Mouse (Mus musculus) liver, embryonic 12.5 days (tissue): ENCODE results near the gene Usp40. TPM values are rescaled to one million over a fixed set of nuclear protein-coding genes. Genes with fewer than 3 reads are reported as not detected.
A peak's percentile ranks its signal among the peaks of the same experiment; 100 is the strongest.
"Not testable (repeated sequence)": the region's sequence is repeated elsewhere in the genome, so short reads cannot be mapped to it uniquely, and the experiment has no call there.

Source experiments
- ATAC-seq: fragments of 200-750 bp; cut with Nextera tagmentation; 2 replicates; pipeline ENCODE4 v1.8.0; 2017; ENCODE audit warnings: moderate number of reproducible peaks, mild to moderate bottlenecking, moderate library complexity
- H3K27ac ChIP-seq: fragments of 300-500 bp; sonication (generic); 2 replicates; pipeline ENCODE4 v1.5.1; 2016; ENCODE audit warnings: mild to moderate bottlenecking
- H3K27me3 ChIP-seq: fragments of 300-500 bp; sonication (generic); replicated peaks from 2 replicates; pipeline ENCODE4 v1.6.1; 2016; ENCODE audit warnings: mild to moderate bottlenecking, moderate library complexity
- H3K36me3 ChIP-seq: fragments of 300-500 bp; sonication (generic); 2 replicates; pipeline ENCODE4 v1.6.1; 2016; ENCODE audit warnings: mild to moderate bottlenecking, moderate library complexity
- H3K4me1 ChIP-seq: fragments of 300-500 bp; sonication (generic); 2 replicates; pipeline ENCODE4 v1.6.1; 2016
- H3K4me2 ChIP-seq: fragments of 300-500 bp; sonication (generic); 2 replicates; pipeline ENCODE4 v1.6.1; 2016; ENCODE audit warnings: mild to moderate bottlenecking, moderate library complexity
- H3K4me3 ChIP-seq: fragments of 300-500 bp; sonication (generic); 2 replicates; pipeline ENCODE4 v1.5.1; 2016; ENCODE audit warnings: mild to moderate bottlenecking, moderate library complexity
- H3K9ac ChIP-seq: fragments of 300-500 bp; sonication (generic); 2 replicates; pipeline ENCODE4 v1.6.1; 2016; ENCODE audit warnings: mild to moderate bottlenecking, moderate library complexity
- H3K9me3 ChIP-seq: fragments of 300-500 bp; sonication (generic); replicated peaks from 2 replicates; pipeline ENCODE4 v1.6.1; 2016; ENCODE audit warnings: mild to moderate bottlenecking, moderate library complexity
- WGBS: fragments of 180-500 bp; shearing (Covaris S2); methylation state at CpG from one replicate; pipeline ENCODE4 v1.1.7; 2016; ENCODE audit not compliant: insufficient replicate concordance; 5-methylcytosine and 5-hydroxymethylcytosine counted together
- polyA plus RNA-seq: library from polyadenylated mRNA; unstranded; fragments of >200 nt; fragmentation: Nextera tagmentation; extraction: Ambion mirVana; gene quantifications from 2 replicates; pipeline ENCODE4 v1.2.1, GENCODE M21; 2016

Gene Usp40
- 13.3 and 13.4 TPM in 2 replicates for polyA plus RNA-seq

- Histone ChIP-seq H3K4me3 (peak within 1 kb of the TSS; percentile 81), H3K4me2 (peak within 1 kb of the TSS; percentile 88), H3K4me1 (peaks cover 18% of the 10 kb centered on the region), H3K27me3 (no peaks in the 10 kb centered on the region), H3K36me3 (peaks cover 10% of the 10 kb centered on the region), H3K9ac (peak within 1 kb of the TSS; percentile 84), H3K9me3 (no peaks in the 10 kb centered on the region), H3K27ac (peak within 1 kb of the TSS; percentile 75)
- ATAC-seq: peak; percentile 88
- WGBS: under 1% methylated on average over 45 of the region's 45 CpGs
Observed at GRCm38 (mm10) chr1:88008211-88008697, at the start of gene Usp40. TSS of gene Usp40 (minus strand) at chr1:88008551.

DNA sequence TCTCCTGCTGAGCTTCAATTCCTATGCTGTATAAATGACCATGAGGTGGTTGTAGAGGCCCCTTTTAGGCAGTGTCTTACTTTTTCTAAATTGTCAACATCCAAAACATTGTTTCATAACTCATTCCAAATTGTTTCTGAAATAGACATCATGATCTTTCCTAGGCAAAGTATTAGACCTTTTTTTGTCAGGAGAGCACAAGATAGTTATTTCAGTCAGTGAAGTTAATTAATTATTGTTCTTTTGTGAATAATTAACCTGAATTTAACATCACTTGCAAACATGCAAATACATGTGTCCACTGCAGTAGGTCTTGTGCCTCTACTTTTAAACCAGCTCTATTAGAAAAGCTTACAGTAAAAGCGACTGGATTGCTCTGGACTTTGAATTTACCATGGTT is 46.7 kb upstream of the Usp40 start, which contains the start of gene Ugt1a10:
TSS of gene Ugt1a10 (plus strand) at position 301 of the 400 bp plus-strand sequence.
- no peaks in the 10 kb centered on the region for H3K36me3 ChIP-seq
- H3K4me2 ChIP-seq: no peak within 1 kb of the TSS
- no peak within 1 kb of the TSS for H3K4me3 ChIP-seq
- WGBS: 34% methylated on average over 1 of the region's 1 CpGs
- no peaks in the 10 kb centered on the region for H3K27me3 ChIP-seq
- no peaks in the 10 kb centered on the region for H3K9me3 ChIP-seq
- no peaks in the 10 kb centered on the region for H3K4me1 ChIP-seq
- no peak for ATAC-seq
- H3K27ac ChIP-seq: no peak within 1 kb of the TSS
- H3K9ac ChIP-seq: no peak within 1 kb of the TSS

DNA sequence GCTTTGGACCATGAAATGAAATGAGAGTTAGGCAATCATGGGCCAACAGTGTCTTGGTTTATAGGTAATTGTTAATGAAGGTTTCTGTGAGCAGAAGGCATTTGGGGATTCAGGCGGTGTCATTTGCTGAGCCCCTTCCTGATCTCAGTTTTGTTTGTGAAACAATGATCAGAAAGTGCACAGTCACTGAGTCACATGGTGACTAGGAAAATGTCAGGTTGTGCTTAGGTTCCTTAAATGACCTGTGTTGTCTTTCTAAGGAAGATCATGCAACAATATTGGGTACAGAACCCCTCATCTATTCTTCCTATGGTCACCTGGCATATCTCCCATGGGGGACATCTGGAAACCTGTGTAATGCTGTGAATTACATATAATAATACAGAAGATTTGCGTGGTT is 39.1 kb upstream of the Usp40 start:
- not testable (repeated sequence) for H3K27me3 ChIP-seq, H3K9ac ChIP-seq, H3K36me3 ChIP-seq, H3K9me3 ChIP-seq, ATAC-seq, H3K27ac ChIP-seq, H3K4me1 ChIP-seq, H3K4me3 ChIP-seq, H3K4me2 ChIP-seq
- 66% methylated on average over 2 of the region's 2 CpGs for WGBS

DNA sequence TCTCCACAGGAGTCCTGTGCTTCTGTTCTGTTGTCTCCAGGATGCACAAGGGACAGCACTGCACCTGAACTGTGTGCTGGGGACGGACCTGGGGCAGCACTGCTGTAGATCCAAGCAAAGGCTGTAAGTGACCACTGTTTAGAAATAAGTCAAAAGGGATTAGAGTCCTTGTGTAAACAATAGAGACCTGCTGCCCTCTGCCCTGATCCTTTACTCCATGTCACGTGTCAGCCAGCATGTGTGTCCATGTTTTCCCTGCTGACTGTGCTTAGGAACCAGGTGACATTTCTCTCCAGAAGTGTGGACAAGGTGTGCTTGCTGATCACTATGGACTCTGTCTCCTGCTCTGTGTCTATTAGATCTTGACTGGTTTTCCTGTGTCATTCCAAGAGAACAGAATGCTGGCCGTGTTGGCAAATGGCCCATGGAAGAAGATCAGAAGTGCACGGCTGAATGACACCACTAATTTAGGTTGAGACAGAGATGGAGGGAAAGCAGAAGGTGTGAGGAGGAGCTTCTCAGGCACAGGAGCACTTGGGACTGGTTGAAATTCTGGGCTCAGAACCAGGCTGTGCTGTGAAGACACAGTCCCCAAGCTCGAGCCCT is 36.6 kb upstream of the Usp40 start:
- H3K4me2 ChIP-seq, H3K27me3 ChIP-seq, H3K9ac ChIP-seq, H3K9me3 ChIP-seq, H3K27ac ChIP-seq, H3K36me3 ChIP-seq, H3K4me3 ChIP-seq, H3K4me1 ChIP-seq: not testable (repeated sequence)
- WGBS: 56% methylated on average over 4 of the region's 5 CpGs
- ATAC-seq: peak; percentile 44; the same call in 1 of the 2 replicates

DNA sequence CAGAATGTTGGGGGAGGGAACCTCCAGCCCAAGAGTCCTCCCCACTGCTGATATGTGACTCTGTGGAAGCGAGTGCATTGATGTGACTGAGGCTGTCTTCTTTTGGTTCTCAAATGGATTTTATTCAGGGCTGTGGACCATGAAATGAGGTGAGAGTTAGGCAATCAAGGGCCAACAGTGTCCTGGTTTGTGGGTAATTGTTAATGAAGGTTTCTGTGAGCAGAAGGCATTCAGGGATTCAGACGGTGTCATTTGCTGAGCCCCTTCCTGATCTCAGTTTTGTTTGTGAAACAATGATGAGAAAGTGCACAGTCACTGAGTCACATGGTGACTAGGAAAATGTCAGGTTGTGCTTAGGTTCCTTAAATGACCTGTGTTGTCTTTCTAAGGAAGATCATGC is 34.7 kb upstream of the Usp40 start:
- H3K36me3 ChIP-seq, H3K27ac ChIP-seq, H3K9ac ChIP-seq, H3K4me1 ChIP-seq, H3K4me3 ChIP-seq, H3K4me2 ChIP-seq, H3K27me3 ChIP-seq, H3K9me3 ChIP-seq, ATAC-seq: not testable (repeated sequence)
- 20% methylated on average over 1 of the region's 2 CpGs for WGBS

- 60% methylated on average over 3 of the region's 3 CpGs for WGBS
- not testable (repeated sequence) for H3K4me2 ChIP-seq, ATAC-seq, H3K4me1 ChIP-seq, H3K9me3 ChIP-seq, H3K27ac ChIP-seq, H3K27me3 ChIP-seq, H3K4me3 ChIP-seq, H3K9ac ChIP-seq, H3K36me3 ChIP-seq
Observed at GRCm38 (mm10) chr1:88025244-88025643, 16.9 kb upstream of the Usp40 start.

DNA sequence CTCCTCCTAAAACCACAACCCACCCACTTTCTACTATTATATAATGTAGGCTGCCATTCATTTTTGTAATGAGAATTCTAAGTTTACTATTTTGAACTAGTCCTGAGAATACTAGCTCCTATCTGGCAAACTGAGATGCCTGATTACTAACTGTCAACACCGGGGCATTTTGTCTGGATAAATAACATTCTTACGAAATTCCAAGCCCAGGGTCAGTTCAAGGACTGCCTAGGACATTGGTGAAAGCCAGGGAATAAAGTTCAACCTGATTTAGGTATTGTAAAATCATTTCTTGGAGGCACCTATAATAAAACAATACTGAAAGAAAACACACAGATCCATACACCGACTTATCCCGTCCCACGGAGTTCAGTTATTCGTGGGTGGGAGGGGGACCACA is 7.0 kb upstream of the Usp40 start:
- no peaks in the 10 kb centered on the region for H3K36me3 ChIP-seq
- WGBS: 78% methylated on average over 6 of the region's 6 CpGs
- no peak for ATAC-seq
- H3K9me3 ChIP-seq: 0 out of 2 replicates have a peak, but pooled peaks cover 3% of the 10 kb centered on the region
- H3K27me3 ChIP-seq: no peaks in the 10 kb centered on the region
- H3K9ac ChIP-seq: no peak overlapping the region
- H3K4me3 ChIP-seq: no peak overlapping the region
- H3K4me1 ChIP-seq: no peaks in the 10 kb centered on the region
- H3K27ac ChIP-seq: no peak overlapping the region
- no peak overlapping the region for H3K4me2 ChIP-seq

DNA sequence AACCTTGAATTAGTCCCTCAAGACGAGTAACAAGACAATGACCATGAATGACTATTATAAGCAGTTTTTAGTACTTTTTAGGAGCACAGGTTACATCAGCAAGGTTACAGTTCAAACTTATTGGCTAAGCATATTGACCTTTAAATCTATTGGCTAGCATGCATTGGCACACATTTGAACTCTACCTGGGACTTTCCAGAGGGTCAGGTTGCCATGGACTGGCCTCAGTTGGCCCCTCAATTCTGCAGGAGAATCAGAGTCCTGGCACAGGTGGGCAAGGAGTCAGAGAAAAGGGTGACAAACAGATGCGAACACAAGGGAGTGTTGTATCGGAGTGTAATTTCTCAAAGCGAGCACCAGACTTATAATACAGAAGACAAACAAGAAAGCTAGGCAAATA is 6.3 kb upstream of the Usp40 start:
- Histone ChIP-seq H3K9ac (no peak overlapping the region), H3K4me3 (no peak overlapping the region), H3K27me3 (no peaks in the 10 kb centered on the region), H3K4me2 (no peak overlapping the region), H3K27ac (no peak overlapping the region), H3K9me3 (0 out of 2 replicates have a peak, but pooled peaks cover 3% of the 10 kb centered on the region), H3K36me3 (no peaks in the 10 kb centered on the region), H3K4me1 (no peaks in the 10 kb centered on the region)
- 74% methylated on average over 4 of the region's 4 CpGs for WGBS
- ATAC-seq: no peak

DNA sequence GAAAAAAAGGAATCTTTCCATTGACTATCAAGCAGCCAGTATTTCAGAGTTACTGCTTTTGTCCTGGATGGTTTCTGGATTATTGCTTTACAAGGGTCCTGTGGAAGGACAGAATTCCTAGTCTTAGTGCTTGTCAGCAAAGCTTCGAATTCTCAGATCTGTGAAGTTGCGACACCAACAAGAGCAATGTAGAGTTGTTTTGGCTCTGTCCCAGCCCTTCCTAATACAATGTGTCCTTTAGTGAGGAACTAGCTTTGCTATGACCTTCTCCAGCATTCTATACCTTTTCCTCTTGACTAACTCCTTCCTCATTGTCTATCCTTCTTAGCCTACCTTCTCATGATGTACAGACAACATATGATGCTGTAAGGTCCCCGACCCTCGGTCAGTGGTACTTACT is 5.8 kb upstream of the Usp40 start:
- WGBS: 72% methylated on average over 4 of the region's 4 CpGs
- Histone ChIP-seq H3K27me3 (no peaks in the 10 kb centered on the region), H3K4me3 (no peak overlapping the region), H3K27ac (no peak overlapping the region), H3K4me2 (no peak overlapping the region), H3K36me3 (no peaks in the 10 kb centered on the region), H3K9me3 (0 out of 2 replicates have a peak, but pooled peaks cover 3% of the 10 kb centered on the region), H3K4me1 (no peaks in the 10 kb centered on the region), H3K9ac (no peak overlapping the region)
- ATAC-seq: no peak

GRCm38 (mm10) chr1:88013726-88014125 is 5.4 kb upstream of the Usp40 start:
- Histone ChIP-seq H3K36me3 (no peaks in the 10 kb centered on the region), H3K4me3 (no peak overlapping the region), H3K27ac (no peak overlapping the region), H3K4me2 (no peak overlapping the region), H3K4me1 (peaks cover 2% of the 10 kb centered on the region; the same call in 1 of the 2 replicates), H3K9me3 (0 out of 2 replicates have a peak, but pooled peaks cover 3% of the 10 kb centered on the region), H3K27me3 (no peaks in the 10 kb centered on the region), H3K9ac (no peak overlapping the region)
- ATAC-seq: no peak
- WGBS: 57% methylated on average over 3 of the region's 3 CpGs

GRCm38 (mm10) chr1:88009521-88009920 is 1.2 kb upstream of the Usp40 start:
- H3K4me1 ChIP-seq: peaks cover 18% of the 10 kb centered on the region
- 54% methylated on average over 3 of the region's 3 CpGs for WGBS

DNA sequence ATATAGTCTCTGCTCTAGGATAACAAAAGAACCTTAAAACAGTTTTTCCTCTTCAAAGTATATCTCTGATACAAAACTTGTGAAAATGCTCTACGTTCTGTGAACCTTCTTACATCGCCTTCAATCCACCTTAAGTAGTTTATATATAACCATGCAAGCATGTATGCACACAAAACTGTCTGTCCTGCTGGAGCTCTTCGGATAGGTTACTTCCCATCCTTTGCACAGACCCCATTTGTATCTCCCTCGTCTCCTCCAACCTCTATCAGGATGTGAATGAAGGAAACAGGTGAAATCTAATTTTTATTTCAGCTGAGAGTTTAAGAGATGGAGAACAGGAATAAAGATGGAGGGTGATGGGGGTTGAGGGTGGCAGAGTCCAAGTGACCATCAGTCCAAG is 384 bp upstream of the Usp40 start:
- Histone ChIP-seq H3K27ac (no peak overlapping the region), H3K36me3 (peaks cover 7% of the 10 kb centered on the region), H3K27me3 (no peaks in the 10 kb centered on the region), H3K4me3 (peak overlapping the region; percentile 81), H3K4me2 (peak overlapping the region; percentile 88), H3K9ac (peak overlapping the region; percentile 84; the same call in 1 of the 2 replicates), H3K9me3 (no peaks in the 10 kb centered on the region), H3K4me1 (peaks cover 18% of the 10 kb centered on the region)
- ATAC-seq: no peak
- 40% methylated on average over 4 of the region's 4 CpGs for whole genome bisulfite sequencing

More at GRCm38 (mm10) chr1:88009521-88009920, 1.2 kb upstream of the Usp40 start:
- Histone ChIP-seq H3K36me3 (peaks cover 3% of the 10 kb centered on the region; the same call in 1 of the 2 replicates), H3K27me3 (no peaks in the 10 kb centered on the region), H3K9ac (no peak overlapping the region), H3K27ac (no peak overlapping the region), H3K9me3 (no peaks in the 10 kb centered on the region), H3K4me3 (no peak overlapping the region), H3K4me2 (no peak overlapping the region)
- no peak for ATAC-seq
